Mouse (Mus musculus) hindbrain, embryonic 16.5 days (tissue): ENCODE data around the gene Zfp827. TPM values are rescaled to one million over a fixed set of nuclear protein-coding genes. Genes with fewer than 3 reads are reported as not detected.

Experiments
- ATAC-seq: fragments of 200-750 bp; cut with Nextera tagmentation; 2 replicates; pipeline ENCODE4 v1.8.0; 2017; ENCODE audit warnings: moderate TSS enrichment, moderate library complexity
- H3K27ac ChIP-seq: fragments of 300-500 bp; sonication (generic); 2 replicates; pipeline ENCODE4 v1.5.1; 2014; ENCODE audit warnings: low read depth, mild to moderate bottlenecking, control low read depth, low read length, moderate library complexity
- H3K27me3 ChIP-seq: fragments of 300-500 bp; sonication (generic); replicated peaks from 2 replicates; pipeline ENCODE4 v1.6.1; 2014; ENCODE audit warnings: low read length; ENCODE audit not compliant: control insufficient read depth, insufficient read depth
- H3K36me3 ChIP-seq: fragments of 300-500 bp; sonication (generic); 2 replicates; pipeline ENCODE4 v1.6.1; 2014; ENCODE audit warnings: mild to moderate bottlenecking, low read length, moderate library complexity, mixed read lengths; ENCODE audit not compliant: control insufficient read depth, insufficient read depth
- H3K4me1 ChIP-seq: fragments of 300-500 bp; sonication (generic); 2 replicates; pipeline ENCODE4 v1.6.1; 2014; ENCODE audit warnings: low read depth, low read length; ENCODE audit not compliant: control insufficient read depth, insufficient read depth
- H3K4me2 ChIP-seq: fragments of 300-500 bp; sonication (generic); 2 replicates; pipeline ENCODE4 v1.6.1; 2014; ENCODE audit warnings: mild to moderate bottlenecking, low read length, control low read depth, moderate library complexity
- H3K4me3 ChIP-seq: fragments of 300-500 bp; sonication (generic); 2 replicates; pipeline ENCODE4 v1.5.1; 2014; ENCODE audit warnings: mild to moderate bottlenecking, low read length, control low read depth, moderate library complexity
- H3K9ac ChIP-seq: fragments of 300-500 bp; sonication (generic); 2 replicates; pipeline ENCODE4 v1.6.1; 2014; ENCODE audit warnings: low read depth, mild to moderate bottlenecking, control low read depth, low read length, moderate library complexity
- H3K9me3 ChIP-seq: fragments of 300-500 bp; sonication (generic); 2 replicates; pipeline ENCODE4 v1.6.1; 2014; ENCODE audit warnings: mild to moderate bottlenecking, low read length, moderate library complexity; ENCODE audit not compliant: control insufficient read depth
- WGBS: fragments of 180-500 bp; shearing (Covaris S2); extraction: QIAGEN DNeasy Blood & Tissue Kit; methylation state at CpG from one replicate; pipeline ENCODE4 v1.1.7; 2014; 5-methylcytosine and 5-hydroxymethylcytosine counted together
- polyA plus RNA-seq: library from polyadenylated mRNA; unstranded; fragments of >200 nt; fragmentation: Nextera tagmentation; extraction: Ambion mirVana; gene quantifications from 2 replicates; pipeline ENCODE4 v1.2.1, GENCODE M21; 2015

The Zfp827 gene
- polyA plus RNA-seq, 1 experiment from 2014 or later: 9.2 TPM

- WGBS: 99% methylated on average over 3 of the region's 3 CpGs
These were observed 197.8 kb downstream of the Zfp827 start for GRCm38 (mm10) chr8:79226046-79226445.

DNA sequence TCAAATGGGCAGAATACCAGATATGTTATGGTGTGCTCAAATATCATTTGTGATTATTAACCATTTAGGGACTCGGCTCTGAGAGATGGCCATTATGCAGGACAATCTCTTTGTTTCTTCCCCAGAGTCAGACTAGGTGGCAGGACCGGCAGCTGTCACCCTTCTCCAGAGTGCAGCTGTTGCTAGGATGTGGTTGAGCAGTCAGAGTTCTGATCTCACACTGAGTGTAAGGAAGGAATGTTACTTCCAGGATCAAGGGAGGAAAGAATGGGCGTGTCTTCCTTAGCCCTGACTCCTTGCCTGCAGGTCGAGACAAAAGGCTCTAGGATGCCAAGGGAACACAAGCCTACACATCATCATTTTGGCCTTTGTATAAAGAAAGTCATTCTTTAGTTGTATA is 199.0 kb downstream of the Zfp827 start:
- H3K27me3 ChIP-seq: no peaks in the 10 kb centered on the region
- H3K4me3 ChIP-seq: no peak overlapping the region
- H3K4me1 ChIP-seq: no peaks in the 10 kb centered on the region
- ATAC-seq: no peak
- WGBS: 80% methylated on average over 4 of the region's 4 CpGs
- H3K36me3 ChIP-seq: no peaks in the 10 kb centered on the region
- H3K27ac ChIP-seq: no peak overlapping the region
- peaks cover 4% of the 10 kb centered on the region for H3K9me3 ChIP-seq
- H3K4me2 ChIP-seq: no peak overlapping the region
- no peak overlapping the region for H3K9ac ChIP-seq

More at GRCm38 (mm10) chr8:79226046-79226445, 197.8 kb downstream of the Zfp827 start:
- Histone ChIP-seq H3K9me3 (peaks cover 4% of the 10 kb centered on the region), H3K4me1 (no peaks in the 10 kb centered on the region), H3K27me3 (no peaks in the 10 kb centered on the region), H3K27ac (no peak overlapping the region), H3K4me3 (no peak overlapping the region), H3K36me3 (no peaks in the 10 kb centered on the region), H3K4me2 (no peak overlapping the region), H3K9ac (no peak overlapping the region)
- ATAC-seq: no peak

DNA sequence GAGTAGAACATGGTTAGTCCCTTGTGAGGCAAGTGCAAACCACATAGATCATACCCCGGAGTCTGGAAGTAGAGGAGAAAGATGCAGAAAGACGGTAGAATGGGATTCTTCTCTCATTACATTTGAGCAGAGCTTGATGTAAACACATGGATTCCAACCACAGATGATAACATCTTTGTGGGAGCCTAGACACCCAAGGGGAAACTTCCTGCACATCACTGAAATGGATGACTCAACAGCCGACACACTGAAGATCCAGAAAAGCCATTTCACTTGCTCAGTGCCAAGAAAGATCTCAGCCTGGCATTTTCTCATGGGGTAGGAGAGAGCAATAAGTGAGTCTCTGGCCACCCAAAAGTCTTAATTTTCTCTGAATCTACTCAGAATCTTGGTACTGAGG is 199.7 kb downstream of the Zfp827 start:
- Histone ChIP-seq H3K27ac (no peak overlapping the region), H3K4me3 (no peak overlapping the region), H3K27me3 (no peaks in the 10 kb centered on the region), H3K9me3 (peaks cover 4% of the 10 kb centered on the region), H3K4me1 (no peaks in the 10 kb centered on the region), H3K36me3 (no peaks in the 10 kb centered on the region), H3K4me2 (no peak overlapping the region), H3K9ac (no peak overlapping the region)
- ATAC-seq: no peak
- WGBS: 92% methylated on average over 3 of the region's 3 CpGs

DNA sequence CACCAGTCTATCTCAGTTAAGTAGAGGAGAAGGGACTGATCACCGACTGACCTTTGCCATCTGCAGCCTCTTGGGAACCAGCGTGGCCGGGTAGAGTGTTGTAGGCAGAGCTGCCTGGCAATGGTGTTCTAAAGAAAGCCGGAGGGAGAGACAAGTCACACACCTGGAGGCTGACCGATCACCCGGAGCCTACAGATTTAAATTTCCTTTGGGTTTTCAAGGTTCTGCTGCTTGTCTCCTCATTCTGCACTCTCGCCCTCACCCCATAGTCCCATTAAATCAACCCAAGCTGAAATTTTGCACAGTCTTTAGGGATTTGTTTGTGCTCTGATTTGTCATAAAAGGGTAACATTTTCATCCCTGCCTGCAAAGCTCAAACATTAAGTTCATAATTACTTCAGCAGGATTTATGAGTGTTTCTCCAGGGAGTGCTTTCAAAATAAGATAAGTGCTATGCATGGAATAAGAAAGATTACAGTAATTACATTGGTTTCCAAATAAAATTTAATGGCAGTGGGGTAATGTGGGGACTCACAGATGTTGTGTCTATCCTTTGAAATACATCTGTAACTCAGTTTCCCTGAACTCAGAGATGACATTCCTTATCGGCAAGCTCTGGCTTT is 201.1 kb downstream of the Zfp827 start:
- H3K9me3 ChIP-seq: peaks cover 3% of the 10 kb centered on the region
- no peaks in the 10 kb centered on the region for H3K4me1 ChIP-seq
- no peaks in the 10 kb centered on the region for H3K27me3 ChIP-seq
- H3K4me3 ChIP-seq: no peak overlapping the region
- no peak overlapping the region for H3K9ac ChIP-seq
- H3K27ac ChIP-seq: no peak overlapping the region
- WGBS: 81% methylated on average over 8 of the region's 8 CpGs
- H3K4me2 ChIP-seq: no peak overlapping the region
- no peak for ATAC-seq
- H3K36me3 ChIP-seq: no peaks in the 10 kb centered on the region

DNA sequence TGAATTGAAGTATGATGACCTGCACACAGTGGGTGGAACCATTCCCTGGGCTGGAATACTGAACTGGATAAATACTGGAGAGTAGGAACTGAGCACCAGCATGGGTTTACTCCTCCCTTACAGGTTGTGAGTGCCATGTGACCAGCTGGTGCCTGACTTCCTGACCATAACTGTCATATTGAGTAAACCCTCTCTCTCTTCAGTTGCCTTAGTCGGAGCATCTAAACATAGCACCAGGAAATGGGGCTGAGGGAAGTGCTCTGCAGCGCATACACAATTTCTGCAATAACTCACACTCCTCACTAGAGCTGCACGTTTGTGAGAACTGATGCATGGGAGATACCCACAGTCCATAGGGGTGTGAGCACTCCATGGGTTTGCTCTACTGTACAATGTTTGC is 211.1 kb downstream of the Zfp827 start:
- no peak overlapping the region for H3K9ac ChIP-seq
- H3K4me2 ChIP-seq: no peak overlapping the region
- WGBS: 92% methylated on average over 3 of the region's 3 CpGs
- H3K27ac ChIP-seq: no peak overlapping the region
- no peaks in the 10 kb centered on the region for H3K9me3 ChIP-seq
- H3K36me3 ChIP-seq: no peaks in the 10 kb centered on the region
- no peaks in the 10 kb centered on the region for H3K27me3 ChIP-seq
- no peaks in the 10 kb centered on the region for H3K4me1 ChIP-seq
- H3K4me3 ChIP-seq: no peak overlapping the region
- ATAC-seq: no peak

- Histone ChIP-seq H3K4me2 (no peak overlapping the region), H3K9ac (no peak overlapping the region), H3K27me3 (no peaks in the 10 kb centered on the region), H3K36me3 (no peaks in the 10 kb centered on the region), H3K4me1 (no peaks in the 10 kb centered on the region), H3K27ac (no peak overlapping the region), H3K9me3 (no peaks in the 10 kb centered on the region), H3K4me3 (no peak overlapping the region)
- 81% methylated on average over 7 of the region's 7 CpGs for WGBS
- ATAC-seq: no peak
These were observed 211.8 kb downstream of the Zfp827 start for GRCm38 (mm10) chr8:79239996-79240395.

Other genes starting within 250 kb of the Zfp827 start
- gene Lsm6, start 207.3 kb upstream of the Zfp827 start, polyA plus RNA-seq: 133 and 139 TPM in 2 replicates
- gene 1700011L22Rik, start 220.1 kb downstream of the Zfp827 start, polyA plus RNA-seq: not detected in 2 replicates